Mouse (Mus musculus): ENCODE results near the gene Atp5mpl.

DNA sequence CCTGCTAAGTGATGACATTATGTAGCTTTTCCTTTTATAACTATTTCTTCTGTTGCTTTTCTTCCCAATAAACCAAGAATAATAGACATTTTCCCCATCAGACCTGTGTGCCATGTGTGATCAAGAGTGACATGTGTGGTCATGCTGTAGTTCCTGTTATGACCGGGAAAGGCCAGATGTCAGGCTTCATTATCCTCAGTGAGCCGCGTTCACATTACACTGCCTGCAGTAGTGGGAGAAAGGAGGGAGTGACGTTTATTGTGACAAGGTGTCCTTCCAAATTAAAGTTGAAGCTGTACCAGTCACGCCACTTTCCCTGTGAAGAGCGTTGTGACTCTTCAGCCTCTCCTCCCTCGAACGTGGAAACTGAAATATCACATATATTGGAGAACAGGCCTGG is 15.1 kb upstream of the Atp5mpl start:
- TF ChIP-seq CTCF (IDR thresholded peaks at IDR 0.05; ENCODE audit: low read depth) (no peak), EP300 (IDR thresholded peaks at IDR 0.05; ENCODE audit: low read depth) (no peak)
